Mouse (Mus musculus) embryonic facial prominence, embryonic 13.5 days (tissue): ENCODE measurements around the gene Wdfy1. TPM values are rescaled to one million over a fixed set of nuclear protein-coding genes. Genes with fewer than 3 reads are reported as not detected.

Experiments used
- polyA plus RNA-seq: library from polyadenylated mRNA; unstranded; fragments of >200 nt; fragmentation: Nextera tagmentation; extraction: Ambion mirVana; gene quantifications from 2 replicates; pipeline ENCODE4 v1.2.1, GENCODE M21; 2015

Wdfy1 gene
- polyA plus RNA-seq, 1 experiment from 2014 or later, result 35.7 TPM

Other genes with a start within 250 kb of the Wdfy1 start
- gene Ap1s3, start 104.2 kb downstream of the Wdfy1 start, polyA plus RNA-seq, result 0.51 and 1.3 TPM in 2 replicates
- 49.7 and 60.0 TPM in 2 replicates for gene Mrpl44, start 125 bp downstream of the Wdfy1 start, polyA plus RNA-seq
- 311 and 392 TPM in 2 replicates for gene Serpine2, start 85.0 kb upstream of the Wdfy1 start, polyA plus RNA-seq